Mouse (Mus musculus) midbrain, embryonic 16.5 days (tissue): Measurements from ENCODE around the gene Ifrd2. TPM values are rescaled to one million over a fixed set of nuclear protein-coding genes. Genes with fewer than 3 reads are reported as not detected.

ENCODE experiments used
- ATAC-seq: fragments of 200-750 bp; cut with Nextera tagmentation; 2 replicates; pipeline ENCODE4 v1.8.0; 2017; ENCODE audit warnings: moderate TSS enrichment
- H3K27ac ChIP-seq: fragments of 300-500 bp; sonication (generic); 2 replicates; pipeline ENCODE4 v1.5.1; 2014; ENCODE audit warnings: mild to moderate bottlenecking, low read length, mixed read lengths
- H3K27me3 ChIP-seq: fragments of 300-500 bp; sonication (generic); 2 replicates; pipeline ENCODE4 v1.6.1; 2014; ENCODE audit warnings: low read depth, low read length, mixed read lengths; ENCODE audit not compliant: control insufficient read depth, insufficient read depth
- H3K36me3 ChIP-seq: fragments of 300-500 bp; sonication (generic); 2 replicates; pipeline ENCODE4 v1.6.1; 2014; ENCODE audit warnings: mild to moderate bottlenecking, low read length, moderate library complexity, mixed read lengths; ENCODE audit not compliant: control insufficient read depth, insufficient read depth
- H3K4me1 ChIP-seq: fragments of 300-500 bp; sonication (generic); 2 replicates; pipeline ENCODE4 v1.6.1; 2014; ENCODE audit warnings: mild to moderate bottlenecking, low read length, mixed read lengths; ENCODE audit not compliant: control insufficient read depth, insufficient read depth
- H3K4me2 ChIP-seq: fragments of 300-500 bp; sonication (generic); 2 replicates; pipeline ENCODE4 v1.6.1; 2014; ENCODE audit warnings: mild to moderate bottlenecking, low read length, mixed read lengths
- H3K4me3 ChIP-seq: fragments of 300-500 bp; sonication (generic); 2 replicates; pipeline ENCODE4 v1.5.1; 2014; ENCODE audit warnings: low read depth, mild to moderate bottlenecking, low read length, moderate library complexity, mixed read lengths
- H3K9ac ChIP-seq: fragments of 300-500 bp; sonication (generic); 2 replicates; pipeline ENCODE4 v1.6.1; 2014; ENCODE audit warnings: low read depth, low read length, mixed read lengths
- H3K9me3 ChIP-seq: fragments of 300-500 bp; sonication (generic); replicated peaks from 2 replicates; pipeline ENCODE4 v1.6.1; 2014; ENCODE audit warnings: mild to moderate bottlenecking, low read length, mixed read lengths; ENCODE audit not compliant: control insufficient read depth, poor library complexity, severe bottlenecking
- WGBS: fragments of 180-500 bp; shearing (Covaris S2); extraction: QIAGEN DNeasy Blood & Tissue Kit; methylation state at CpG from one replicate; pipeline ENCODE4 v1.1.7; 2014; 5-methylcytosine and 5-hydroxymethylcytosine counted together
- polyA plus RNA-seq: library from polyadenylated mRNA; unstranded; fragments of >200 nt; fragmentation: Nextera tagmentation; extraction: Ambion mirVana; gene quantifications from 2 replicates; pipeline ENCODE4 v1.2.1, GENCODE M21; 2015

The Ifrd2 gene
- polyA plus RNA-seq, result 14.6 and 15.4 TPM in 2 replicates

DNA sequence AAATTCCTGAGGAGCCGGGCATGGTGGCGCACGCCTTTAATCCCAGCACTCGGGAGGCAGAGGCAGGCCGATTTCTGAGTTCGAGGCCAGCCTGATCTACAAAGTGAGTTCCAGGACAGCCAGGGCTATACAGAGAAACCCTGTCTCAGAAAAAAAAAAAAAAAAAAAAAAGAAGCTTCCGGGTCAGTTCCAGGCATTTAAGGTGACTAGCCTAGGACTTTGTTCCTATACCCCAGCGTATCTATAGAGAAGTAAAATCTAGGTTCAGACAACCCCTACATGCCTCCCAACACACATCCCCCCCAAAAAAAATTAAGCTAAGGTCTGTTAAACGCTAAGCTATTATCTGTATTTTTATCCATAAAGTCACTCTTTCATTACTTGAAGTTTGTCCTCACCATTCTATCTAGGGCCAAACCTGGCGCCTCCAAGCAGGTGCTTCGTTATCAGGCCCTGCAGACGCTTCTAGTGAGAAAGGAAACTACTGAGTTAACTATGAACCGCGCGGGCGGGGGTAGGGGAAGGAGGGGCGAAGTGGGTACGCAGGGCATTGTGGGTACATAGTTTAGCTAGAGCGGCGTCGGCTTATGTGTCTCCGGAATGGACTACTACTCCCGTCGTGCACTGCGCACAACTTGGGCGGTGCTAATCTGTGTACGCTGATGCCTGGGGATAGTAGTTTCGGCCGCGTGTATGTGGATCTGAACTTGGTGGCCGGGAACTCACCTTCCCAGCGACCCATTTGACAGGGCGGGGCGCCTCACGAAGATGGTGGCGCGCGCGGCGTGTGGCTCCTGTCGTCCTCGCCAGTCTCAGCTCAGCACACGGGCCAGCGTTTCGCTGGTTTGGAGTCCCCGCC is at the start of gene Ifrd2:
Gene Ifrd2, plus strand, starts transcription at position 669 of the 859 bp plus-strand sequence.
- ATAC-seq, result peak; percentile 97
- Histone ChIP-seq H3K27me3 (no peaks in the 10 kb centered on the region), H3K4me2 (peak within 1 kb of the TSS; percentile 92), H3K9me3 (no peaks in the 10 kb centered on the region), H3K36me3 (peaks cover 14% of the 10 kb centered on the region), H3K9ac (peak within 1 kb of the TSS; percentile 67), H3K4me1 (peaks cover 14% of the 10 kb centered on the region), H3K27ac (peak within 1 kb of the TSS; percentile 38; the same call in 1 of the 2 replicates), H3K4me3 (peak within 1 kb of the TSS; percentile 79)
- 13% methylated on average over 46 of the region's 46 CpGs for WGBS

DNA sequence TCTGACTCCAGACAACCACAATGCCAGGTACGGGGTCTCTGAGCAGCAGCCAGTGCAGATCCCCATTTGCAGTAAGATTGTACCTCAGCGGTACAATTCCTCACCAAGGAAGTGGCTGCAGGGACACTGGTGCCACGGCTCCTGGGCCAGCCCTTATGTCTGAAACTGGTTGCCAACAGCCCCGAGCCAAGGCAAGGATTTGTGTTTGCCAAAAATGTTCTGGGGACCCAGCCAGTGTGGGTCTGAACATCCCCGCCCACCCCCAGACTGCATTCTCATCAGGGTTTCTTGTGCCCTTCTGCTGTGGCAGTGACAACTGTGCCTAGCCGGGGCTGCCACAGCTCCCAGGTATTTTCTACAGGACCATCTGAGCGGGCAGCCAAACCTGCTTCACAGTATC is 49.2 kb upstream of the Ifrd2 start:
- ATAC-seq, result no peak
- no peak overlapping the region for H3K27ac ChIP-seq
- 96% methylated on average over 7 of the region's 7 CpGs for WGBS
- no peak overlapping the region for H3K4me3 ChIP-seq
- H3K36me3 ChIP-seq, result peaks cover 19% of the 10 kb centered on the region
- H3K9ac ChIP-seq, result no peak overlapping the region
- H3K27me3 ChIP-seq, result no peaks in the 10 kb centered on the region
- no peak overlapping the region for H3K4me2 ChIP-seq
- H3K4me1 ChIP-seq, result peaks cover 41% of the 10 kb centered on the region
- no peaks in the 10 kb centered on the region for H3K9me3 ChIP-seq

DNA sequence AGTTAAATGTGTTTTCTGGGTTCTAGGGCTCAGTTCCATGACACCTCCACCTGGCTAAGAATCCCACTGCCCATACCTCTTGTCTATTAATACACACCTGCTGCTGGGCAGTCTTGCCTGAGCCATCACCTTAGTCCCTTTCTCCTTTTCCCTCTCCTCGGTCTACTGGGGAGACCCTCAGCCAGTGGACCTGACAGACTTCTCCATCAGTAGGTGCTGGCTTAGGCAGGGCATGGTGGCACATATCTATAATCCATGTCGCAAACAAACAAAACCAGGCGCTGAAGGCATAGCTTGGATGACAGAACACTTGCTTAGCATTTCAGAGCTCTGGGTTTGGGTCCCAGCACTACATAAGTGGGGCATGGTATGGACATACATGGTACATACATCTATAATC is 48.7 kb upstream of the Ifrd2 start:
- Histone ChIP-seq H3K4me3 (no peak overlapping the region), H3K9ac (no peak overlapping the region), H3K4me2 (no peak overlapping the region), H3K36me3 (peaks cover 23% of the 10 kb centered on the region), H3K9me3 (no peaks in the 10 kb centered on the region), H3K4me1 (peaks cover 41% of the 10 kb centered on the region), H3K27ac (no peak overlapping the region), H3K27me3 (no peaks in the 10 kb centered on the region)
- WGBS, result 88% methylated on average over 3 of the region's 3 CpGs
- ATAC-seq, result no peak

DNA sequence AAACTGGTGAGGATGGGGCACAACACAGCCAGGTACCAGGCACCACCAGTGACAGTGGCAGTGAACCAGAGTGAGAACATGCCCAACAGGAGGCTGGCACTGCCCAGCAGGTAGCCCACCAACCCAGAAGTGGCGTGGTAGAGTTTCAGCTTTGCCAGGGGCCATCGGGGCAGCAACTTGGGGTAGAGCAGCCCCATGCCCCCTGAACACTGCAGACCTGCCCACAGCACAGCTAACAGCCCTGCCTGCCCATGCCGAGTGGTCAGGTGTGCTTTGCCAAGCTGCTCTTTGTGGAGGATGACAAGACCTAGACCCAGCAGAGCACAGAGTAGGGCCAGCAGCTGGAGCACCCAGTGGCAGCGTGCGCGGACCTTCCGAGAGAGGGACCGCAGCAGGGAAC is 47.5 kb upstream of the Ifrd2 start:
- Histone ChIP-seq H3K9me3 (no peaks in the 10 kb centered on the region), H3K9ac (no peak overlapping the region), H3K4me2 (no peak overlapping the region), H3K4me3 (no peak overlapping the region), H3K27me3 (no peaks in the 10 kb centered on the region), H3K4me1 (peaks cover 41% of the 10 kb centered on the region), H3K36me3 (peaks cover 30% of the 10 kb centered on the region), H3K27ac (no peak overlapping the region)
- no peak for ATAC-seq
- WGBS, result 95% methylated on average over 8 of the region's 8 CpGs

DNA sequence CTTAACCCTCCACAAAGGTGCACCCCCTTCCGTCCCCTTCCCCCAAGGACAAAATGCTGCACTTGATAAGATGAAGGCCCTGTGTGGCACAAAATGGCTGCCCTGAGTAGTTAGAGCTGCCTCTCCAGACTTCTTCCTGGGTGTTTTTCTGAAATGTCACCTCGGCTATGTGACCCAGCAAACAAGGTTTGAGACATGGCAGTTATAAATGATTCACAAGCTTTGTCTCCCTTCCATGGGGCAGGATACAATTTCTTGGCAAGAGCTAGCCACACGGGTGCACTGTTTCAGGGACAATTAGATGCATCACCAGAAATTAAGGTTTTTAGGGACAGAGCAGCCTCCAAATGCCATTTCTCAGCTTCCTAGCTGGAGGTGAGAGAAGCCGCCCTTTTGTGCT is 47.0 kb upstream of the Ifrd2 start:
- Histone ChIP-seq H3K36me3 (peaks cover 34% of the 10 kb centered on the region), H3K9me3 (no peaks in the 10 kb centered on the region), H3K4me1 (peaks cover 40% of the 10 kb centered on the region), H3K27me3 (no peaks in the 10 kb centered on the region), H3K9ac (no peak overlapping the region), H3K4me2 (peak overlapping the region; percentile 97; the same call in 1 of the 2 replicates), H3K27ac (no peak overlapping the region), H3K4me3 (no peak overlapping the region)
- WGBS, result 75% methylated on average over 4 of the region's 4 CpGs
- no peak for ATAC-seq

DNA sequence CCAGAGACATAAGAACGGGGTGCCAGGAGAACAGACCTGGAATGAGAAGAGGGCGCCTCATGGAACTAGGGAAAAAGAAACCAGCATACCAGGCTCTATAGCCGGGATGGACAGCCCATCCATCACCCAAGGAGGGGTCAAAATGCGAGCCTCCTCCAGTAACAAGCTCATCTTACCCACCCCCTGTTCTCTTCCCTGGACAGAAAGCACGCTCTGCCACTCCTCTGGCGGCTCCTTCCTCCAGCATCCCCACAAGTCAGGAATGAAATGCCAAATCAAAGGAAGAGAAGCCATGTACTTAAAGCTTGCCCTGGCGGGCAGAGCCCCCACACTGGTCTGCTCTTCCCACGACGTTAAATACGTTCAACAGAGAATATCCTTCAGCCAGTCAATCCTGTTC is 46.4 kb upstream of the Ifrd2 start:
- peak overlapping the region; percentile 73; the same call in 1 of the 2 replicates for H3K27ac ChIP-seq
- WGBS, result 42% methylated on average over 10 of the region's 10 CpGs

DNA sequence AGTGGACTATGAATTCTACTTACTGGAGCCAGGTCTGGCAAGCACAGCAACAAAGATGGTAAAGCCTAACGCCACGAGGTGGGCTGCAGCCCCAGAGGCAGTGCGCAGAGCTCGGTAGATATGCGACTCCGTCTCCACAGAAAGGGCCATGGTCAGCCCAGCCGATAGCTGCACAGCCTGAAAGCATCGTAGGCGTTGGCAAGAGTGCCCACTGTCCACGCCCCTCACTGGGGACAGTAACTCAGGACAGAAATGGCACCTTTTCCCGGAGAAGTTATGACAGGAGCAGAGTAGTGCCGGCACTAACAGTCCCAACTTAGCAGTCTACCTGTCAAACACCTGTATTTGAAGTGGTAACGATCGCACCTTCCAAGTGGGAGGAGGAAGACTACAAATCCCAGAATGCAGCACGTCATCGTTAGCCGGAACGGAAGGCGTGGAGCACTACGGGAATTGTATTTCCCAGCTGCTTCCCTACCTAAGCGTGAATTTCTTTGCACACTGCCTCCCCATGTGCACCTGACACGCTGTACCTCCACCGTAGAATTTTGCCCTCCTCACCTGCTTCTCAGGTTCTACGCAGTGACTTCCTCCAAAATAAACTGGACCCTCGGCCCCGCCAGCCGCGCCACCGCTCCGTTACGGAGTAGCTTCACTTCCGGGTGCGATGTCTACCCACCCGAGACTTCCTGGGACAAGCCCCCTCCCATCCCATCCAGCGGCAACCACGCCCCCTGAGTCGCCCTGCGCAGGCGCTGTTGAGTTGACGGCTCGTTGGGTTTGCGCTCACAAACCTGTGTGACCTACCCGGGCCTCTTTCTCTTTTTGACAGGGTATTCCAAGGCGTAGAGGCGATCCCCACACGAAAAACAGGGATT is 45.7 kb upstream of the Ifrd2 start, which contains the start of the genes Cyb561d2 and Nprl2:
Gene Cyb561d2, minus strand, starts transcription at position 720 of the 878 bp plus-strand sequence.
Gene Nprl2, plus strand, starts transcription at position 753 of the 878 bp plus-strand sequence.
- peak within 1 kb of the TSS; percentile 73 for H3K27ac ChIP-seq
- H3K36me3 ChIP-seq, result peaks cover 34% of the 10 kb centered on the region
- peak; percentile 84 for ATAC-seq
- peak within 1 kb of the TSS; percentile 69 for H3K4me3 ChIP-seq
- H3K4me2 ChIP-seq, result peak within 1 kb of the TSS; percentile 97
- no peaks in the 10 kb centered on the region for H3K27me3 ChIP-seq
- no peaks in the 10 kb centered on the region for H3K9me3 ChIP-seq
- H3K4me1 ChIP-seq, result peaks cover 33% of the 10 kb centered on the region
- WGBS, result under 1% methylated on average over 46 of the region's 46 CpGs
- H3K9ac ChIP-seq, result peak within 1 kb of the TSS; percentile 74

More for the DNA sequence above, 46.4 kb upstream of the Ifrd2 start:
- Histone ChIP-seq H3K4me3 (peak overlapping the region; percentile 69), H3K9me3 (no peaks in the 10 kb centered on the region), H3K9ac (peak overlapping the region; percentile 74), H3K36me3 (peaks cover 34% of the 10 kb centered on the region), H3K27me3 (no peaks in the 10 kb centered on the region), H3K4me2 (peak overlapping the region; percentile 97), H3K4me1 (peaks cover 36% of the 10 kb centered on the region)
- no peak for ATAC-seq

DNA sequence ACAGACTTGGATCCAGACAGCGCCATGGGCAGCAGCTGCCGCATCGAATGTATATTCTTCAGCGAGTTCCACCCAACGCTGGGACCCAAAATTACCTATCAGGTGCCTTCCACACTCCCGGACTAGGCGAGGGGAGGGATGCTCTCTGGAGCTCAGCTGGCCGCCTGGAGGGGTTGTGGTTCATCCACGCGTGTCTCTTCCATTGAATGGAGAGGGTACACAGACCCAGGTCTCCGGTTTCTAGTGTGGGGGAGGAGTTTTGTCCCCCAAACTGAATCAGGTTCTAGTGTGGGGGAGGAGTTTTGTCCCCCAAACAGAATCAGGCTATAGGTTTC is 45.1 kb upstream of the Ifrd2 start:
- peak overlapping the region; percentile 74 for H3K9ac ChIP-seq
- H3K27me3 ChIP-seq, result no peaks in the 10 kb centered on the region
- H3K36me3 ChIP-seq, result peaks cover 34% of the 10 kb centered on the region
- peaks cover 33% of the 10 kb centered on the region for H3K4me1 ChIP-seq
- peak overlapping the region; percentile 69 for H3K4me3 ChIP-seq
- peak overlapping the region; percentile 73 for H3K27ac ChIP-seq
- ATAC-seq, result peak; percentile 5; the same call in 1 of the 2 replicates
- H3K4me2 ChIP-seq, result peak overlapping the region; percentile 97
- no peaks in the 10 kb centered on the region for H3K9me3 ChIP-seq
- WGBS, result 2% methylated on average over 11 of the region's 11 CpGs
